Mouse (Mus musculus) liver, embryonic 15.5 days (tissue): ENCODE data around the gene Slc8b1. TPM values are rescaled to one million over a fixed set of nuclear protein-coding genes. Genes with fewer than 3 reads are reported as not detected.

Experiments
- ATAC-seq: fragments of 200-750 bp; cut with Nextera tagmentation; 2 replicates; pipeline ENCODE4 v1.8.0; 2017; ENCODE audit warnings: moderate number of reproducible peaks, mild to moderate bottlenecking, moderate library complexity; ENCODE audit not compliant: insufficient read depth
- H3K27ac ChIP-seq: fragments of 300-500 bp; sonication (generic); replicated peaks from 2 replicates; pipeline ENCODE4 v1.5.1; 2015; ENCODE audit warnings: mild to moderate bottlenecking, inconsistent platforms
- H3K27me3 ChIP-seq: fragments of 300-500 bp; sonication (generic); 2 replicates; pipeline ENCODE4 v1.6.1; 2015; ENCODE audit warnings: mild to moderate bottlenecking, inconsistent platforms
- H3K36me3 ChIP-seq: fragments of 300-500 bp; sonication (generic); replicated peaks from 2 replicates; pipeline ENCODE4 v1.6.1; 2015; ENCODE audit warnings: moderate library complexity, mild to moderate bottlenecking, inconsistent platforms
- H3K4me1 ChIP-seq: fragments of 300-500 bp; sonication (generic); replicated peaks from 2 replicates; pipeline ENCODE4 v1.6.1; 2015; ENCODE audit warnings: inconsistent platforms
- H3K4me2 ChIP-seq: fragments of 300-500 bp; sonication (generic); 2 replicates; pipeline ENCODE4 v1.6.1; 2015; ENCODE audit warnings: moderate library complexity, mild to moderate bottlenecking, inconsistent platforms
- H3K4me3 ChIP-seq: fragments of 300-500 bp; sonication (generic); replicated peaks from 2 replicates; pipeline ENCODE4 v1.5.1; 2015; ENCODE audit warnings: mild to moderate bottlenecking, inconsistent platforms
- H3K9ac ChIP-seq: fragments of 300-500 bp; sonication (generic); 2 replicates; pipeline ENCODE4 v1.6.1; 2015; ENCODE audit warnings: moderate library complexity, mild to moderate bottlenecking, inconsistent platforms
- H3K9me3 ChIP-seq: fragments of 300-500 bp; sonication (generic); replicated peaks from 2 replicates; pipeline ENCODE4 v1.6.1; 2016; ENCODE audit warnings: inconsistent platforms
- WGBS: fragments of 180-500 bp; shearing (Covaris S2); methylation state at CpG from one replicate; pipeline ENCODE4 v1.1.7; 2015; ENCODE audit warnings: mixed read lengths; ENCODE audit not compliant: insufficient replicate concordance; 5-methylcytosine and 5-hydroxymethylcytosine counted together
- polyA plus RNA-seq: library from polyadenylated mRNA; unstranded; fragments of >200 nt; fragmentation: Nextera tagmentation; extraction: Ambion mirVana; gene quantifications from 2 replicates; pipeline ENCODE4 v1.2.1, GENCODE M21; 2015

Slc8b1 gene
- 7.4 and 8.2 TPM in 2 replicates for polyA plus RNA-seq

- peak within 1 kb of the TSS; percentile 71 for H3K27ac ChIP-seq
- H3K27me3 ChIP-seq = peaks cover 10% of the 10 kb centered on the region; the same call in 1 of the 2 replicates
- peak within 1 kb of the TSS; percentile 53 for H3K9ac ChIP-seq
- peak within 1 kb of the TSS; percentile 62 for H3K4me3 ChIP-seq
- peaks cover 48% of the 10 kb centered on the region for H3K4me1 ChIP-seq
- peak within 1 kb of the TSS; percentile 77 for H3K4me2 ChIP-seq
- H3K9me3 ChIP-seq = no peaks in the 10 kb centered on the region
- H3K36me3 ChIP-seq = 0 out of 2 replicates have a peak, but pooled peaks cover 5% of the 10 kb centered on the region
- WGBS = under 1% methylated on average over 36 of the region's 36 CpGs
- peak; percentile 86 for ATAC-seq
Measured at GRCm38 (mm10) chr5:120510982-120511642, at the start of gene Slc8b1. Slc8b1 (plus strand) TSS chr5:120511168.

- 59% methylated on average over 15 of the region's 15 CpGs for WGBS
- Histone ChIP-seq H3K36me3 (no peaks in the 10 kb centered on the region), H3K4me1 (peaks cover 7% of the 10 kb centered on the region; the same call in 1 of the 2 replicates), H3K4me3 (no peak overlapping the region), H3K9ac (no peak overlapping the region), H3K4me2 (no peak overlapping the region), H3K27ac (no peak overlapping the region), H3K9me3 (no peaks in the 10 kb centered on the region), H3K27me3 (peaks cover 43% of the 10 kb centered on the region)
- ATAC-seq = no peak
Measured at GRCm38 (mm10) chr5:120461902-120462301, 49.1 kb upstream of the Slc8b1 start.

- Histone ChIP-seq H3K4me2 (no peak overlapping the region), H3K36me3 (no peaks in the 10 kb centered on the region), H3K4me3 (no peak overlapping the region), H3K27me3 (peaks cover 38% of the 10 kb centered on the region), H3K4me1 (peaks cover 15% of the 10 kb centered on the region; the same call in 1 of the 2 replicates), H3K9ac (no peak overlapping the region), H3K27ac (no peak overlapping the region), H3K9me3 (no peaks in the 10 kb centered on the region)
- no peak for ATAC-seq
- 62% methylated on average over 4 of the region's 4 CpGs for WGBS
Measured at GRCm38 (mm10) chr5:120464321-120464720, 46.6 kb upstream of the Slc8b1 start.

- peaks cover 31% of the 10 kb centered on the region for H3K27me3 ChIP-seq
- 33% methylated on average over 5 of the region's 5 CpGs for WGBS
- H3K27ac ChIP-seq = no peak overlapping the region
- H3K9me3 ChIP-seq = no peaks in the 10 kb centered on the region
- H3K4me1 ChIP-seq = peaks cover 15% of the 10 kb centered on the region; the same call in 1 of the 2 replicates
- no peak overlapping the region for H3K4me2 ChIP-seq
- no peaks in the 10 kb centered on the region for H3K36me3 ChIP-seq
- ATAC-seq = no peak
- no peak overlapping the region for H3K4me3 ChIP-seq
- H3K9ac ChIP-seq = no peak overlapping the region
Measured at GRCm38 (mm10) chr5:120465062-120465461, 45.9 kb upstream of the Slc8b1 start.

GRCm38 (mm10) chr5:120465860-120466259 lies 45.1 kb upstream of the Slc8b1 start:
- Histone ChIP-seq H3K4me3 (no peak overlapping the region), H3K4me1 (peaks cover 15% of the 10 kb centered on the region; the same call in 1 of the 2 replicates), H3K27ac (no peak overlapping the region), H3K36me3 (no peaks in the 10 kb centered on the region), H3K4me2 (no peak overlapping the region), H3K27me3 (peaks cover 23% of the 10 kb centered on the region), H3K9me3 (no peaks in the 10 kb centered on the region), H3K9ac (no peak overlapping the region)
- peak; percentile 27 for ATAC-seq
- WGBS = 39% methylated on average over 6 of the region's 6 CpGs

GRCm38 (mm10) chr5:120467026-120467425 lies 43.9 kb upstream of the Slc8b1 start:
- peaks cover 15% of the 10 kb centered on the region for H3K4me1 ChIP-seq
- H3K9ac ChIP-seq = no peak overlapping the region
- no peak overlapping the region for H3K27ac ChIP-seq
- no peak for ATAC-seq
- 19% methylated on average over 4 of the region's 4 CpGs for WGBS
- H3K9me3 ChIP-seq = no peaks in the 10 kb centered on the region
- H3K4me3 ChIP-seq = 0 out of 2 replicates have a peak overlapping the region, but pooled peaks have one; percentile 20
- H3K36me3 ChIP-seq = no peaks in the 10 kb centered on the region
- peak overlapping the region; percentile 37; the same call in 1 of the 2 replicates for H3K4me2 ChIP-seq
- H3K27me3 ChIP-seq = peaks cover 11% of the 10 kb centered on the region

GRCm38 (mm10) chr5:120468336-120468735 lies 42.6 kb upstream of the Slc8b1 start:
- ATAC-seq = peak; percentile 58
- no peak overlapping the region for H3K27ac ChIP-seq
- WGBS = 54% methylated on average over 5 of the region's 5 CpGs

GRCm38 (mm10) chr5:120468830-120469229 lies 42.1 kb upstream of the Slc8b1 start:
- no peak overlapping the region for H3K9ac ChIP-seq
- no peaks in the 10 kb centered on the region for H3K36me3 ChIP-seq
- no peaks in the 10 kb centered on the region; the same call in 1 of the 2 replicates for H3K27me3 ChIP-seq
- 0 out of 2 replicates have a peak, but pooled peaks have one; percentile 9 for ATAC-seq
- H3K9me3 ChIP-seq = no peaks in the 10 kb centered on the region
- no peak overlapping the region for H3K4me3 ChIP-seq
- no peak overlapping the region for H3K4me2 ChIP-seq
- WGBS = 65% methylated on average over 6 of the region's 6 CpGs
- H3K4me1 ChIP-seq = peaks cover 15% of the 10 kb centered on the region
- H3K27ac ChIP-seq = no peak overlapping the region

More at GRCm38 (mm10) chr5:120468336-120468735, 42.6 kb upstream of the Slc8b1 start:
- Histone ChIP-seq H3K4me2 (no peak overlapping the region), H3K4me3 (no peak overlapping the region), H3K9ac (no peak overlapping the region), H3K4me1 (peaks cover 15% of the 10 kb centered on the region), H3K27me3 (no peaks in the 10 kb centered on the region; the same call in 1 of the 2 replicates), H3K9me3 (no peaks in the 10 kb centered on the region), H3K36me3 (no peaks in the 10 kb centered on the region)

GRCm38 (mm10) chr5:120471538-120471937 lies 39.4 kb upstream of the Slc8b1 start:
- H3K4me3 ChIP-seq = no peak overlapping the region
- no peaks in the 10 kb centered on the region for H3K9me3 ChIP-seq
- H3K4me1 ChIP-seq = peaks cover 12% of the 10 kb centered on the region; the same call in 1 of the 2 replicates
- ATAC-seq = peak; percentile 63
- H3K27ac ChIP-seq = no peak overlapping the region
- H3K36me3 ChIP-seq = no peaks in the 10 kb centered on the region
- H3K27me3 ChIP-seq = peaks cover 19% of the 10 kb centered on the region
- no peak overlapping the region for H3K4me2 ChIP-seq
- WGBS = 42% methylated on average over 4 of the region's 4 CpGs
- H3K9ac ChIP-seq = no peak overlapping the region

GRCm38 (mm10) chr5:120472770-120473169 lies 38.2 kb upstream of the Slc8b1 start, which contains the start of gene Sdsl:
Sdsl (minus strand) TSS chr5:120472810.
- Histone ChIP-seq H3K36me3 (no peaks in the 10 kb centered on the region), H3K27ac (no peak within 1 kb of the TSS), H3K4me2 (no peak within 1 kb of the TSS), H3K4me3 (no peak within 1 kb of the TSS), H3K9me3 (no peaks in the 10 kb centered on the region), H3K27me3 (peaks cover 31% of the 10 kb centered on the region), H3K9ac (no peak within 1 kb of the TSS), H3K4me1 (peaks cover 3% of the 10 kb centered on the region; the same call in 1 of the 2 replicates)
- no peak for ATAC-seq
- WGBS = 44% methylated on average over 8 of the region's 8 CpGs

GRCm38 (mm10) chr5:120473361-120473760 lies 37.6 kb upstream of the Slc8b1 start:
- peaks cover 37% of the 10 kb centered on the region for H3K27me3 ChIP-seq
- no peaks in the 10 kb centered on the region for H3K36me3 ChIP-seq
- no peak overlapping the region for H3K4me3 ChIP-seq
- 52% methylated on average over 2 of the region's 2 CpGs for WGBS
- H3K27ac ChIP-seq = no peak overlapping the region
- no peak overlapping the region for H3K9ac ChIP-seq
- H3K4me1 ChIP-seq = peaks cover 3% of the 10 kb centered on the region; the same call in 1 of the 2 replicates
- ATAC-seq = no peak
- no peak overlapping the region for H3K4me2 ChIP-seq
- no peaks in the 10 kb centered on the region for H3K9me3 ChIP-seq
